Mouse (Mus musculus): ENCODE results near the gene Bcl7b. TPM values are rescaled to one million over a fixed set of nuclear protein-coding genes. Genes with fewer than 3 reads are reported as not detected.

The Bcl7b gene
- polyA plus RNA-seq, 1 experiment from 2014 or later = 44.3 TPM

DNA sequence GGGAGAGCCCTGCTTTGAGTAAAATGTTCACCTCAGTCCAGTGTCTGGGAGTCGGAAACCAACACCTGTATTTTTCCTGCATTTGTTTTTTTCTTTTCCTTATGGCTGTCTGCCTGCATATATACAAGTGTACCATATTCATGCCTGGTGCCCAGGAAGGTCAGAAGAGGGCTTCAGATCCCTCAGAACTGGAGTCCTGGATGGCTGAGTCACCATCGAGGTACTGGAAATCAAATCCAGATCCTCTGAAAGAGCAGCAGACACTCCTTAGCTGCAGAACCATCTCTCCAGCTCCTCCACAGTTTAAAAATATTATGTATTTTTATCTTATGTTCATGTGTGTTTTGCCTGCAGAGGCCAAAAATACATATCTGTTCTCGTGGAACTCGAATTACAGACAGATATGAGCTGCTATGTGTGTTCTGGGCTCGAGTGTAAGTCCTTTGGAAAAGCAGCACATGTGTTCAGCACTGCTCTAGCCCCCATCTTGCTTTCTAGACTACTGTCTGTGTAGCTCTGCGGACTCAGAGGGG lies 3.7 kb downstream of the Bcl7b start:
- 81% methylated on average over 6 of the region's 6 CpGs for WGBS (ENCODE audit: insufficient replicate concordance)
- H3K4me2 ChIP-seq = no peak overlapping the region
- no peak overlapping the region for H3K4me3 ChIP-seq
- peaks cover 35% of the 10 kb centered on the region for H3K4me1 ChIP-seq
- H3K9ac ChIP-seq = no peak overlapping the region
- no peak for ATAC-seq
- H3K9me3 ChIP-seq (replicated peaks) = no peaks in the 10 kb centered on the region
- H3K36me3 ChIP-seq = peaks cover 63% of the 10 kb centered on the region
- H3K27me3 ChIP-seq (replicated peaks) = no peaks in the 10 kb centered on the region
- H3K27ac ChIP-seq = no peak overlapping the region

DNA sequence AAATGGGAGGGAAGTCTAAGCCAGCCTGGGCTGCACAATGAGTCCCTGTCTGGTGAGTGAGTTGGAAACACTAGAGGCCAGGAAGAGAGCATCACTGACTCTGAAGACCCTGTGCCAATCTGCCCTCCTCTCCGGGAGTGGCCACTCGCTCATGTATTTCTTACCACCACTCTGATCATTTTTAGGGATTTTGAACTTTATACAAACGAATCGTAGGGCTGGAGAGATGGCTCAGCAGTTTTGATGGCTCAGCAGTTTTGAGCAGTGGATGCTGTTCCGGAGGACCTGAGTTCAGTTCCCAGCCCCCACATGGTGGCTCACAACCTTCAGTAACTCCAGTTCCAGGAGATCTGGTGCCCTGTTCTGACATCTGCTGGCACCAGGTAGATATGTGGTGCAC lies 4.9 kb downstream of the Bcl7b start:
- no peak overlapping the region for H3K9ac ChIP-seq
- no peak overlapping the region for H3K27ac ChIP-seq
- H3K4me1 ChIP-seq = peaks cover 39% of the 10 kb centered on the region
- no peak overlapping the region for H3K4me3 ChIP-seq
- no peak for ATAC-seq
- no peaks in the 10 kb centered on the region for H3K27me3 ChIP-seq (replicated peaks)
- H3K9me3 ChIP-seq (replicated peaks) = no peaks in the 10 kb centered on the region
- H3K4me2 ChIP-seq = no peak overlapping the region
- H3K36me3 ChIP-seq = peaks cover 75% of the 10 kb centered on the region
- WGBS (ENCODE audit: insufficient replicate concordance) = 88% methylated on average over 5 of the region's 5 CpGs

DNA sequence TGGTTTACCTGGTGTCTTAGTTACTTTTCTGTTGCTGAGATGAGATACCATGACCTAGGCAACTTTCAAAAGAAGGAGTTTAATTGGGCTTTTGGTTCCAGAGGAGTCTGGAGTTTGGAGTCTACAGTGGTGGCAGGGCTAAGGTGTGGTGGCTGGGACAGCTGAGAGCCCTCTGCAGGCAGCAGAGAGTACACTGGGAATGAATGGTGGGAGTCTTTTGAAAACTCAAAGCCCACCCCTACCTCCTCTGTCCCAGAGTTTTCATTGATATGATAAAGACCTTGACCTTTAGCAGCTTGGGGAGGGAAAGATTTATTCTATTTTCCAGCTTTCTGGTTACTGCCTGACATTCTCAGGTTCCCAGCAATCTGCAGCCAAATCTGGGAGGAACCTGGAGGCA lies 7.0 kb downstream of the Bcl7b start:
- H3K9ac ChIP-seq = no peak overlapping the region
- H3K9me3 ChIP-seq (replicated peaks) = no peaks in the 10 kb centered on the region
- ATAC-seq = no peak
- H3K36me3 ChIP-seq = peaks cover 96% of the 10 kb centered on the region
- H3K27ac ChIP-seq = no peak overlapping the region
- no peaks in the 10 kb centered on the region for H3K27me3 ChIP-seq (replicated peaks)
- peaks cover 35% of the 10 kb centered on the region for H3K4me1 ChIP-seq
- H3K4me3 ChIP-seq = no peak overlapping the region
- no peak overlapping the region for H3K4me2 ChIP-seq

DNA sequence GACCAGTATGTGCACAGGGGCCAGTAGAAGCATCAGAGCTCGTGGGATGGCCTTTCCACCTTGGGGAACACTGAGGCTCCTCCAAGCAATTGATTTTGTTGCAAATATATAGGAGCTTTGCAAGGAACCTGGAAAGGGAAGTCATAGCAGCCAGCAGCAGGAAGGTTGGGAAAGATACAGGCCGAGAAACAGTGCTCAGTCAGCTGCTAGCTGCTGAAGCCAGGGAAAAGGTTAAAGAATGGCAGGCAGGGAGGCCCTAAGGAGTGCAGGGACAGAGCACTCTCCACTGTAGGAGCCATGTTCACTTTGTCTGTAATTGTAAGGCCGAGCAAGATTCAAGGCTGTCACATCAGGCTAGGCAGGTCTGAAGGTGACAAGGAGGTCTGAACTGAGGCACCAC lies 10.4 kb downstream of the Bcl7b start:
- no peak for ATAC-seq
- no peak overlapping the region for H3K4me2 ChIP-seq
- 69% methylated on average over 3 of the region's 3 CpGs for WGBS (ENCODE audit: insufficient replicate concordance)
- no peaks in the 10 kb centered on the region for H3K9me3 ChIP-seq (replicated peaks)
- H3K36me3 ChIP-seq = peaks cover 96% of the 10 kb centered on the region
- no peaks in the 10 kb centered on the region for H3K27me3 ChIP-seq (replicated peaks)
- no peak overlapping the region for H3K4me3 ChIP-seq
- H3K9ac ChIP-seq = no peak overlapping the region
- peaks cover 19% of the 10 kb centered on the region; the same call in 1 of the 2 replicates for H3K4me1 ChIP-seq
- peak overlapping the region; percentile 34; the same call in 1 of the 2 replicates for H3K27ac ChIP-seq

DNA sequence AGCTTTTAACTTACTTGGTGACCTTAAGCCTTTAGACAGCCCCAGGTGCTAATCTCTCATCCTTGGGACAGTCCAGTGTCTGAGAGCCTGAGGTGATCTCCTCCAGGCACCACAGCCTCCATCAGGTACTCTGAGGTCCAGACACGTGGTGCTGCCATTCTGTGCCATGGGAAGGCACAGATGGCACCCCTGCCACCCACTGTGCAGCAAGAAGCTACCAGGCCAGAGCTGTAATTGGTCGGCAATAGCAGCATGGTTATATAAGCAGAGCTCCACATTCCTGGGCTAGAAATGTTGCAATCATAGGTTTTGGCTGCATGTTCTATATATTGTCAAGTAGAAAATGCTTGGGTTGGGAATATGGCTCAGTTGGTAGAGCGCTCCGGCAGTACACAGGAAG lies 10.9 kb downstream of the Bcl7b start:
- H3K27ac ChIP-seq = no peak overlapping the region
- H3K4me1 ChIP-seq = peaks cover 21% of the 10 kb centered on the region; the same call in 1 of the 2 replicates
- no peak overlapping the region for H3K9ac ChIP-seq
- no peak overlapping the region for H3K4me2 ChIP-seq
- 84% methylated on average over 4 of the region's 4 CpGs for WGBS (ENCODE audit: insufficient replicate concordance)
- 0 out of 2 replicates have a peak, but pooled peaks have one; percentile 9 for ATAC-seq
- H3K9me3 ChIP-seq (replicated peaks) = no peaks in the 10 kb centered on the region
- H3K4me3 ChIP-seq = no peak overlapping the region
- H3K27me3 ChIP-seq (replicated peaks) = no peaks in the 10 kb centered on the region
- H3K36me3 ChIP-seq = peaks cover 91% of the 10 kb centered on the region

DNA sequence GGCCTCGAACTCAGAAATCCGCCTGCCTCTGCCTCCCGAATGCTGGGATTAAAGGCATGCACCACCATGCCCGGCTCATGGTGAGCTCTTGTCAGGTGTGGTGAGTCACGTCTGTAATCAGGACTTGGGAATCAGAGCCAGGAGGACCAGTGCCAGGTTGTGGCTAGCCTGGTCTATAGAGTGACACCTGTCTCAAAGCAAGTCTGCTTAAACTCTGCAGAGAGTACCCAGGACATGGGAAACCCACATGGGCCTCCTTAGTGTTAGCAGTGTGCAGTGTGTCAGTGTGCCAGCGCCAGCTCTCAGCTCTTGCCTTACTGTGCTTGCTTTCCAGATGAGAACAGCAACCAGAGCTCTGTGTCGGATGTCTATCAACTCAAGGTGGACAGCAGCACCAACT lies 11.5 kb downstream of the Bcl7b start:
- Histone ChIP-seq H3K4me1 (peaks cover 21% of the 10 kb centered on the region; the same call in 1 of the 2 replicates), H3K9me3 (replicated peaks) (no peaks in the 10 kb centered on the region), H3K4me2 (no peak overlapping the region), H3K27me3 (replicated peaks) (no peaks in the 10 kb centered on the region), H3K9ac (no peak overlapping the region), H3K4me3 (no peak overlapping the region), H3K27ac (no peak overlapping the region), H3K36me3 (peaks cover 85% of the 10 kb centered on the region)
- no peak for ATAC-seq
- 83% methylated on average over 7 of the region's 7 CpGs for WGBS (ENCODE audit: insufficient replicate concordance)

DNA sequence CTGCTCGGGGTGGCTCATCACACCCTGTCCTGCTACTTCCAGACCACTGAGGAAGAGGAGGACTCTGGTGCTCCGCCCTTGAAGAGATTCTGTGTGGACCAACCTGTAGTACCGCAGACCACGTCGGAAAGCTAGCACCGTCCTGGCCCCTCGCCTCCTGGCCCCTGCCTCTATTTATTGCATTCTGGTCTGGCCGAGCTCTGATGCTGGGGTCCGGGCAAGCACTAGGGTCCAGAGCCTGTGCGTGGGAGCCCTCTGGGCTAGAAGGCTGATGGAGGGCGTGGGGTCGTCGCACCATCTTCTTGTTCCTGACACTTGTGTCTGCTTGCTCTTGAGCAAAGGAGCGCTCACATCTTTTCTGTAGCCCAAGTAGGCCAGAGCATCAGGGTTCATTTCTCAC lies 12.7 kb downstream of the Bcl7b start:
- no peak overlapping the region for H3K4me2 ChIP-seq
- no peaks in the 10 kb centered on the region for H3K27me3 ChIP-seq (replicated peaks)
- no peak overlapping the region for H3K27ac ChIP-seq
- no peak overlapping the region for H3K9ac ChIP-seq
- 89% methylated on average over 14 of the region's 14 CpGs for WGBS (ENCODE audit: insufficient replicate concordance)
- no peak overlapping the region for H3K4me3 ChIP-seq
- peaks cover 27% of the 10 kb centered on the region for H3K4me1 ChIP-seq
- ATAC-seq = no peak
- peaks cover 73% of the 10 kb centered on the region for H3K36me3 ChIP-seq
- H3K9me3 ChIP-seq (replicated peaks) = no peaks in the 10 kb centered on the region

DNA sequence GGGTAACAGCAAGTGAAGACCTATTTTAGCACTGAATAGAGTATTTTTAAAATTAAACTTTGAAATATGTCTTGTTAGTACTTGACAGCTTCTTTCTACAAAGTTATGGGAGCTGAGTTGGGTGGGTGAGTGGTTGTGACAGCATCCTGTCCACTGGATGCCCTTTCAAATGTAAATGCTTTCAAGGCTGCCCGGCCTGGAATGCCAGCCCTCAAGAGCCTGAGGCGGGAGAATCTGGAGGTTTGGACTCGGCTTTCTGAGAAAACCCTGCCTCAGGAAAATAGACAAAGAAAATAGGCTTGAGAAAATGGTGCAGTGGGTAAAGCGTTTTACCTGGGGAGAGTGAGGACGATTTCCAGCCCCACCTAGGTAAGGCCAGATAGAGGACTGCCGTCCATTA lies 13.7 kb downstream of the Bcl7b start:
- H3K4me1 ChIP-seq = peaks cover 35% of the 10 kb centered on the region
- H3K4me3 ChIP-seq = no peak overlapping the region
- H3K27ac ChIP-seq = no peak overlapping the region
- H3K4me2 ChIP-seq = no peak overlapping the region
- H3K36me3 ChIP-seq = peaks cover 65% of the 10 kb centered on the region
- 83% methylated on average over 6 of the region's 6 CpGs for WGBS (ENCODE audit: insufficient replicate concordance)
- no peak for ATAC-seq
- no peak overlapping the region for H3K9ac ChIP-seq
- H3K27me3 ChIP-seq (replicated peaks) = no peaks in the 10 kb centered on the region
- H3K9me3 ChIP-seq (replicated peaks) = no peaks in the 10 kb centered on the region

DNA sequence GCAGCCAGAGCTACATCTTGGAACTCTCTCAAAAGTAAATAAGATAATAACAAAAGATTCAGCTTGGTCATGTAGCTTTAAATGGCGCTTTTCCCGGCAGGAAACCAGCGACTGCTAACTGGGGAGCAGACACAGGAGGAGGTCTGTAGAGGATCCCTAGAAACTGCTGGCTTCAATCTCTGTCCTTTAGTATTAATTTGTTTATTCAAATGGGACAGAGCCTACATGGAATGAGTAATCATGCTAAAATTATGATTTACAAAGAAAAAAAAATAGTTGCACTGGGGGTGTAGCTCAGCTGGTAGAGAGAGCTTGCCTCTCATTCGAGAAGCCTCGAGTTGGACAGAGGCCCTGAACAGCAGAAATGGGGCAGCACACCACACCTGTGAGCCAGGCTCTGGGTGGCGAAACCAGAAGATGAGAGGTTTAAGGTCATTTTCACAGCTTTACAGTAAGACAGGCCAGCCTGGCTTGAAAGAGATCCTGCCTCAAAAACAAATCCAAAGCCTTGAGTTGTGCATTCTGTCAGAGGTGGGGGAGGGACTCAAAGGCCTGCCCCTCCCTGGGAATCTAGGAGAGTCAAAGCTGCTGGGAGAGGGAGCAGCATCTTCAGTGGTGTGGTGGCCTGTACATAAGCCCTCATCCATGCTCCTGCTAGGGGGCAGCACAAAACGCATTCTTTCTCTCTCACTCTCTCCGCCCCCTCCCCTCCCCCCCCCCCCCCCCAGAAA lies 15.2 kb downstream of the Bcl7b start:
- no peak overlapping the region for H3K4me2 ChIP-seq
- peaks cover 26% of the 10 kb centered on the region for H3K4me1 ChIP-seq
- ATAC-seq = no peak
- WGBS (ENCODE audit: insufficient replicate concordance) = 69% methylated on average over 8 of the region's 8 CpGs
- no peaks in the 10 kb centered on the region for H3K27me3 ChIP-seq (replicated peaks)
- H3K4me3 ChIP-seq = no peak overlapping the region
- H3K9me3 ChIP-seq (replicated peaks) = no peaks in the 10 kb centered on the region
- H3K27ac ChIP-seq = peak overlapping the region; percentile 62
- peaks cover 49% of the 10 kb centered on the region for H3K36me3 ChIP-seq
- no peak overlapping the region for H3K9ac ChIP-seq

DNA sequence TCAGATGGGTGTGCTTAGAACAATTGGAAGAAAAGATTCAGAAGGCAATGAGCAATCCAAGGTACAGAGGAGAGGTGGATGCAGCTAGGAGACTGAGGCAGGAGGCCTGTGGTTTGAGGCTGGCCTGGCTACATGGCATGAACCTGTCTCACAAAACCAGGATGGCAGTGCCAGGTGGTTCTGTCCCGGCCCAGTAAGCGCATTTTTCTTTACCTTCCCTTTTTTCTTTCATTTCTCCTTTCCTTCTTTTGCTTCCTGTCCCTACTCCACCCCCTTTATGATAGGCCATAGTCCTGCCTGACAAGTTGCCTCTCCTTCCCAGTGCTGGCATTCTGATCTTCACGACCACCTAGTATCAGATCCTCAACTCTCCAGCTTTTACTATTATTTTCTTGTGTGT lies 16.9 kb downstream of the Bcl7b start:
- no peak for ATAC-seq

DNA sequence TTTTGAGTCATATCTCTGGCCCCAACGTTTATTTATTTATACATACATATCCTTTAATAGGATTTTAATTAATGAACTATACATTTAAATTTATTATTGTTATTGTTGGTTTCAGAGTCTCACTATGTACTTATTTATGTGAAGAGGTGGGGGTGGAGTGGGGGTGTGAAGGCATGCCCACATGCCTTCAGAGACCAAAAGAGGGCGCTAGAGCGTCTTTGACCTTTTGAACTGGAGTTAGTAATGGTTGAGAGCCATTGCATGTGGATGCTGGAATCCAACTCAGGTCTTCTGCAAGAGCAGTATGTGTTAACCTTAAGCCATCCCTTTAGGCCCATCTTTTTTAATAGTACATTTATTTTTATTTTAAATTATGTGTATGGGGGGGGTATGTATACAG lies 17.5 kb downstream of the Bcl7b start:
- WGBS (ENCODE audit: insufficient replicate concordance) = 24% methylated on average over 3 of the region's 3 CpGs

More for the DNA sequence above, 16.9 kb downstream of the Bcl7b start:
- Histone ChIP-seq H3K9ac (no peak overlapping the region), H3K4me1 (peaks cover 37% of the 10 kb centered on the region), H3K27ac (peak overlapping the region; percentile 34), H3K36me3 (peaks cover 45% of the 10 kb centered on the region), H3K4me2 (no peak overlapping the region), H3K9me3 (replicated peaks) (no peaks in the 10 kb centered on the region), H3K27me3 (replicated peaks) (no peaks in the 10 kb centered on the region), H3K4me3 (no peak overlapping the region)
- WGBS (ENCODE audit: insufficient replicate concordance) = 87% methylated on average over 3 of the region's 3 CpGs

DNA sequence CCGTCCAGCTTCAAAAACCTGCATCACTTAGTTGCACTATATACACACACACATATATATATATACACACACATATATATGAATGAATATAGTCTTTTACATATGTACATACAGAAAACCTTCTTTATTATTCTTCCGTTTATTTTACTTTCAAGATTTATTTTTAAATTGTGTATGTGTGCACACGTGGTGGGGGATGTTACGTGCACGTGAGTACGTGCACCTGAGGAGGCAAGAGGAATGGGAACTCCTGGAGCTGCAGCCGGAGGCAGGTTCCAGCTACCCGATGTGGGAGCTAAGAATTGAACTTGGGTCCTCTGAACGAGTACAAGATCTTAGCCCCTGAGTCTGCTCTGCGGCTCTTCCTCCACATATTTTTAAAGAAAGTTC lies 18.1 kb downstream of the Bcl7b start:
- peak overlapping the region; percentile 91 for H3K27ac ChIP-seq
- H3K27me3 ChIP-seq (replicated peaks) = no peaks in the 10 kb centered on the region
- no peak for ATAC-seq
- H3K4me2 ChIP-seq = peak overlapping the region; percentile 86
- peaks cover 44% of the 10 kb centered on the region for H3K36me3 ChIP-seq
- H3K9ac ChIP-seq = peak overlapping the region; percentile 92
- WGBS (ENCODE audit: insufficient replicate concordance) = 18% methylated on average over 10 of the region's 10 CpGs
- H3K4me1 ChIP-seq = peaks cover 44% of the 10 kb centered on the region
- H3K4me3 ChIP-seq = peak overlapping the region; percentile 86
- no peaks in the 10 kb centered on the region for H3K9me3 ChIP-seq (replicated peaks)

More for the DNA sequence above, 17.5 kb downstream of the Bcl7b start:
- Histone ChIP-seq H3K4me1 (peaks cover 43% of the 10 kb centered on the region), H3K9me3 (replicated peaks) (no peaks in the 10 kb centered on the region), H3K4me2 (peak overlapping the region; percentile 86), H3K4me3 (0 out of 2 replicates have a peak overlapping the region, but pooled peaks have one; percentile 86), H3K9ac (peak overlapping the region; percentile 92; the same call in 1 of the 2 replicates), H3K27me3 (replicated peaks) (no peaks in the 10 kb centered on the region), H3K36me3 (peaks cover 45% of the 10 kb centered on the region), H3K27ac (peak overlapping the region; percentile 91)
- no peak for ATAC-seq
